Mouse (Mus musculus) CH12.LX (cell line): Measurements from ENCODE around the gene Stxbp3. TPM values are rescaled to one million over a fixed set of nuclear protein-coding genes. Genes with fewer than 3 reads are reported as not detected.

Source experiments
- DNase-seq: peaks from one replicate; pipeline ENCODE4 v3.0.0-alpha.2; 2013; ENCODE audit errors: extremely low read depth
- H3K27ac ChIP-seq: 2 replicates; pipeline ENCODE4 v1.5.1; 2012; ENCODE audit warnings: low read depth, mild to moderate bottlenecking, control low read depth, moderate library complexity; ENCODE audit not compliant: insufficient read depth
- H3K27me3 ChIP-seq: replicated peaks from 2 replicates; pipeline ENCODE3; 2012; ENCODE audit warnings: inconsistent platforms
- H3K36me3 ChIP-seq, 2 experiments: replicated peaks in 1 of 2; 2 replicates each; pipeline versions ENCODE3 to v1.6.1; 2012; ENCODE audit warnings: inconsistent platforms in 1 of 2, low read length in 1 of 2, mild to moderate bottlenecking in 1 of 2, mixed read lengths in 1 of 2, moderate library complexity in 1 of 2; ENCODE audit not compliant: control insufficient read depth in 1 of 2, insufficient read depth in 1 of 2
- H3K4me1 ChIP-seq, 2 experiments: 2 replicates each; pipeline ENCODE4 v1.6.1; 2012; ENCODE audit warnings: inconsistent platforms in 1 of 2, moderate library complexity in 1 of 2; ENCODE audit not compliant: insufficient read depth in 2 of 2, control insufficient read depth in 1 of 2
- H3K4me2 ChIP-seq: 2 replicates; pipeline ENCODE4 v1.6.1; 2012; ENCODE audit warnings: low read depth, mild to moderate bottlenecking, control low read depth; ENCODE audit not compliant: poor library complexity, insufficient read depth, severe bottlenecking
- H3K4me3 ChIP-seq, 3 experiments: fragments of 150-350 bp in 1 of 3; sonication (generic) in 1 of 3; replicated peaks in 1 of 3; 2 replicates each; pipeline versions ENCODE3 to v1.5.1; 2011 to 2012; ENCODE audit warnings: low read depth in 2 of 3, low read length in 2 of 3, mild to moderate bottlenecking in 2 of 3, moderate library complexity in 2 of 3, control low read depth in 1 of 3, improper control_type of control experiment in 1 of 3, inconsistent platforms in 1 of 3, mixed read lengths in 1 of 3; ENCODE audit not compliant: poor library complexity in 1 of 3
- H3K79me2 ChIP-seq: replicated peaks from 2 replicates; pipeline ENCODE4 v1.6.1; 2012; ENCODE audit warnings: mild to moderate bottlenecking, moderate library complexity; ENCODE audit not compliant: control insufficient read depth, poor library complexity, insufficient read depth, severe bottlenecking; ENCODE audit errors: extremely low read depth
- H3K9ac ChIP-seq: 2 replicates; pipeline ENCODE4 v1.6.1; 2012; ENCODE audit warnings: low read depth, mild to moderate bottlenecking, control low read depth, moderate library complexity; ENCODE audit not compliant: insufficient read depth
- H3K9me3 ChIP-seq: replicated peaks from 2 replicates; pipeline ENCODE3; 2012; ENCODE audit warnings: low read length, inconsistent platforms, mixed read lengths
- CTCF ChIP-seq, 2 experiments: IDR thresholded peaks in 1 of 2; conservative IDR thresholded peaks in 1 of 2; 2 replicates each; pipeline ENCODE4 v1.5.1; 2011 to 2012; ENCODE audit warnings: low read depth in 2 of 2, low read length in 2 of 2, improper control_type of control experiment in 1 of 2, inconsistent platforms in 1 of 2, mild to moderate bottlenecking in 1 of 2, moderate library complexity in 1 of 2
- ELF1 ChIP-seq: IDR thresholded peaks from 2 replicates; pipeline ENCODE4 v1.6.1; 2014; ENCODE audit warnings: low read depth, mild to moderate bottlenecking, inconsistent platforms, low read length, improper control_type of control experiment
- ETS1 ChIP-seq: conservative IDR thresholded peaks from 2 replicates; pipeline ENCODE4 v1.6.1; 2012; ENCODE audit warnings: low read depth, mild to moderate bottlenecking, inconsistent platforms, low read length, improper control_type of control experiment, moderate library complexity
- HCFC1 ChIP-seq: IDR thresholded peaks from 2 replicates; pipeline ENCODE4 v1.6.1; 2012; ENCODE audit warnings: low read depth, mild to moderate bottlenecking, inconsistent platforms, low read length, improper control_type of control experiment
- MAZ ChIP-seq: IDR thresholded peaks from 2 replicates; pipeline ENCODE4 v1.6.1; 2012; ENCODE audit warnings: low read depth, mild to moderate bottlenecking, inconsistent platforms, low read length, improper control_type of control experiment, moderate library complexity
- MXI1 ChIP-seq: IDR thresholded peaks from 2 replicates; pipeline ENCODE4 v1.6.1; 2011; ENCODE audit warnings: mild to moderate bottlenecking, low read depth, low read length, improper control_type of control experiment
- NELFE ChIP-seq: IDR thresholded peaks from 2 replicates; pipeline ENCODE4 v1.6.1; 2011; ENCODE audit warnings: low read depth, low read length, improper control_type of control experiment
- PAX5 ChIP-seq: IDR thresholded peaks from 2 replicates; pipeline ENCODE4 v1.6.1; 2012; ENCODE audit warnings: low read length, inconsistent platforms, mixed read lengths
- SIN3A ChIP-seq: IDR thresholded peaks from 2 replicates; pipeline ENCODE4 v1.6.1; 2012; ENCODE audit warnings: low read length, improper control_type of control experiment, inconsistent platforms
- SMC3 ChIP-seq: IDR thresholded peaks from 2 replicates; pipeline ENCODE4 v1.6.1; 2011; ENCODE audit warnings: low read depth, low read length, improper control_type of control experiment
- TCF12 ChIP-seq: IDR thresholded peaks from 2 replicates; pipeline ENCODE4 v1.6.1; 2014; ENCODE audit warnings: low read depth, mild to moderate bottlenecking, inconsistent platforms, low read length, improper control_type of control experiment
- UBTF ChIP-seq: IDR thresholded peaks from 2 replicates; pipeline ENCODE4 v1.6.1; 2012; ENCODE audit warnings: low read depth, mild to moderate bottlenecking, inconsistent platforms, low read length, improper control_type of control experiment, moderate library complexity
- USF1 ChIP-seq: IDR thresholded peaks from 2 replicates; pipeline ENCODE4 v1.6.1; 2014; ENCODE audit warnings: low read depth, mild to moderate bottlenecking, inconsistent platforms, low read length, improper control_type of control experiment
- ZC3H11A ChIP-seq: IDR thresholded peaks from 2 replicates; pipeline ENCODE4 v1.6.1; 2012; ENCODE audit warnings: low read depth, mild to moderate bottlenecking, inconsistent platforms, low read length, improper control_type of control experiment
- ZKSCAN1 ChIP-seq: IDR thresholded peaks from 2 replicates; pipeline ENCODE4 v1.6.1; 2012; ENCODE audit warnings: low read depth, inconsistent platforms, low read length, improper control_type of control experiment, borderline replicate concordance
- dilution Hi-C: fragments of 300-500 bp; cut with MboI; formaldehyde crosslinking; loops from 2 replicates; pipeline ENCODE4 v1.14.3; 2020; ENCODE audit warnings: low sequenced_read_pairs; ENCODE audit not compliant: extremely low pct_unique_long_range_greater_than_20kb, extremely low pct_ligation_motif_present
- in situ Hi-C: fragments of 300-500 bp; cut with MboI; formaldehyde crosslinking; loops from 3 replicates; pipeline ENCODE4 v1.14.3; 2019; ENCODE audit warnings: low sequenced_read_pairs, low pct_ligation_motif_present, low pct_unique_long_range_greater_than_20kb, mixed read lengths
- polyA plus RNA-seq: library from polyadenylated mRNA; unstranded; fragments of >175 nt; gene quantifications from 2 replicates; pipeline ENCODE4 v1.2.1, GENCODE M21; 2012; ENCODE audit warnings: low read depth; ENCODE audit not compliant: insufficient read length
- total RNA-seq, 2 experiments: library from RNA; depleted of rRNA; stranded (reverse); fragments of 300-350 nt in 1 of 2; fragments of >200 nt in 1 of 2; gene quantifications; 2 replicates each; pipeline ENCODE4 v1.2.3; 2012 to 2014

Gene Stxbp3
- total and polyA plus RNA-seq, 3 experiments: 12.1 to 21.5 (median 14.4) TPM

- dilution Hi-C loops: no loop called here
These were observed 12.9 kb upstream of the Stxbp3 start for GRCm38 (mm10) chr3:108853266-108853665.

GRCm38 (mm10) chr3:108851996-108852697 lies 11.8 kb upstream of the Stxbp3 start:
- in situ Hi-C loops: no loop called here
- no peak for TF ChIP-seq ZC3H11A
- TF ChIP-seq UBTF: no peak
- no peak for TF ChIP-seq CTCF (conservative IDR thresholded peaks at IDR 0.05 in 1 of 2, IDR thresholded peaks at IDR 0.05 in 1 of 2; ENCODE audit: low read depth in 2 of 2, low read length in 2 of 2)
- TF ChIP-seq TCF12: no peak
- TF ChIP-seq MXI1: no peak
- no peak for TF ChIP-seq MAZ
- no peak for TF ChIP-seq SMC3
- no peak for TF ChIP-seq SIN3A
- no peak for TF ChIP-seq ELF1
- TF ChIP-seq ETS1: no peak
- no peak for TF ChIP-seq PAX5
- TF ChIP-seq NELFE: no peak
- no peak for TF ChIP-seq USF1
- no peak for TF ChIP-seq ZKSCAN1
- TF ChIP-seq HCFC1: no peak

More at GRCm38 (mm10) chr3:108853266-108853665, 12.9 kb upstream of the Stxbp3 start:
- no peak overlapping the region for H3K4me2 ChIP-seq
- no peak overlapping the region for H3K27ac ChIP-seq
- H3K4me1 ChIP-seq: peaks cover 36 to 84% of the 10 kb centered on the region in 2 experiments
- no peaks in the 10 kb centered on the region for H3K27me3 ChIP-seq
- no peak overlapping the region for H3K9ac ChIP-seq
- in situ Hi-C loops: no loop called here
- H3K79me2 ChIP-seq: no peaks in the 10 kb centered on the region
- no peak overlapping the region for H3K4me3 ChIP-seq
- no peaks in the 10 kb centered on the region for H3K36me3 ChIP-seq
- TF ChIP-seq ETS1: no peak
- DNase-seq: no peak
- H3K9me3 ChIP-seq: no peaks in the 10 kb centered on the region

More at GRCm38 (mm10) chr3:108851996-108852697, 11.8 kb upstream of the Stxbp3 start:
- H3K4me2 ChIP-seq: no peak overlapping the region
- H3K4me1 ChIP-seq: peaks cover 34 to 73% of the 10 kb centered on the region in 2 experiments
- no peak overlapping the region for H3K9ac ChIP-seq
- dilution Hi-C loops: no loop called here
- H3K79me2 ChIP-seq: no peaks in the 10 kb centered on the region
- H3K4me3 ChIP-seq: no peak overlapping the region
- no peak for DNase-seq
- H3K27ac ChIP-seq: no peak overlapping the region
- no peaks in the 10 kb centered on the region for H3K36me3 ChIP-seq
- H3K27me3 ChIP-seq: no peaks in the 10 kb centered on the region
- H3K9me3 ChIP-seq: no peaks in the 10 kb centered on the region
